Mouse (Mus musculus) cortical plate, adult 2 months (tissue): Measurements from ENCODE around the gene Gm6993.

Source experiments
- CTCF ChIP-seq: fragments of 200-500 bp; IDR thresholded peaks from 2 replicates; pipeline ENCODE4 v1.5.1; 2011; ENCODE audit warnings: mild to moderate bottlenecking, control low read depth, low read length; ENCODE audit not compliant: insufficient read depth; ENCODE audit errors: extremely low read depth
- POLR2A ChIP-seq: fragments of 200-500 bp; IDR thresholded peaks from 2 replicates; pipeline ENCODE4 v1.6.1; 2011; ENCODE audit warnings: mild to moderate bottlenecking, low read length, control low read depth; ENCODE audit not compliant: insufficient read depth; ENCODE audit errors: extremely low read depth

DNA sequence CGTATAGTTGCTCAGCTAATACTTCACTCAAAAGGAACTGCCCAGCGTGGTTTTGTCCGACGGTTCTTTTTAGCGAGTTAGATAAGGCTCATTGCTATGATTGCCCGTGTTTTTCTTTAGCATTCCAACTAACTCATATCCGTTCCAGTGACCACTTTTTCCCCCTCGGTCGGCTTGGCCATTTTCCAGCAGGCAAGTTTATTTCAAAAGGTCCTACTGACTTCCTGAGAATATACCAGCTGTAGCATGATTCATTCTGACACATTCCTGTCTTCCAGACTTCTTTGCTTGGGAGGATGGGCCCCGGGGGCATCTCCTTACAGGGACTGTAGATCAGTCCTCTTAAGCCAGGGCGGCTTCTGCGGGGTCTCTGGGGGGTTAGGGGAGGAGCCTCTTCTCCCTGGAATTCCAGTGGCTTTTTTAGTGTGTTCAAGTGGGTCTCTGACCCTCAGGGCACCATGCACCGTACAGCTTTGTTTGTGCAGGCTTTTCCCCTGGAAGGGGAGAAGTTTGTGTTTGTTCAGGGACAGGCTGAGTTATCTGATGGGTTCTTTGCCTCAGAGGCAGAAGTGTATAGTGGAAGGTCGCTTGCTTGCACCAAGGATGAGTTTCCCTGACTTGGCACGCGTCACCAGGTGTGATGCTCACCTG lies 30.9 kb downstream of the Gm6993 start:
- TF ChIP-seq CTCF, result no peak
- TF ChIP-seq POLR2A, result no peak
